In the genomic region with DNA sequence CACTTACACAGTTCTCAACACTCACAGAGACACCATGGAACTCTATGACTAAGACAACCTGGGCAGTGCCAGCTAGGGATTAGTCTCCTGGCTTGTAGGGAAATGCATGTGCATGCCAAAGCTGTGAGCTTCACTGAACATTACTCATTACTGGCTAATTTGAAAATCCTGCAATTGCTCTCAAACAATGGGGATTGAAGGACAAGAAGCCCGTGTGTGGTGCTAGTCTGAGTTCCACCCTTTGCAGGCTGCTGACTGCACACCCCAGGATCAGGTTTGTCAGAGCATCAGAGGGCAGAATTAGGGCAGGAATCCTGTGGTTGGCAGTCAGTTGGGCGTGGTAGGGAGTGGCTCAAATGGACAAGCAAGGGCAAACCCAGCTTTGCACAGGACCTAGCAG, we compare ENCODE assay signal across 14 mouse cellular contexts. TPM values are rescaled to one million over a fixed set of nuclear protein-coding genes. Genes with fewer than 3 reads are reported as not detected.
DNase-seq lines count a peak whose midpoint lies in the region; ATAC-seq and TF ChIP-seq lines count a peak whose summit lies in the region.
"Had no signal": no experiment of that assay in that cellular context is flagged by ENCODE, and none has a peak within 500 bp of the region (broad histone marks: within the 10 kb centered on the region; RNA-seq: fewer than 3 reads in every experiment).

No protein-coding gene starts in this region.

- no peak for TF ChIP-seq CTCF in lung, postnatal 0 days (IDR thresholded peaks at IDR 0.05)

- no peak overlapping the region for H3K9ac ChIP-seq in forebrain, embryonic 12.5 days
- H3K9ac ChIP-seq in forebrain, embryonic 11.5 days (ENCODE audit: low read length), result no peak overlapping the region
- H3K9ac ChIP-seq in lung, postnatal 0 days (replicated peaks; ENCODE audit: low read depth), result no peak overlapping the region
- no peak overlapping the region for H3K9ac ChIP-seq in stomach, embryonic 15.5 days
- H3K9ac ChIP-seq: hindbrain, embryonic 14.5 days had no signal

- no peak overlapping the region for H3K4me3 ChIP-seq in forebrain, embryonic 12.5 days (replicated peaks)
- H3K4me3 ChIP-seq in forebrain, embryonic 11.5 days (ENCODE audit: low read depth, low read length), result no peak overlapping the region
- no peak overlapping the region for H3K4me3 ChIP-seq in lung, postnatal 0 days (ENCODE audit: low read depth, low read length)
- H3K4me3 ChIP-seq in stomach, embryonic 15.5 days (replicated peaks), result no peak overlapping the region
- H3K4me3 ChIP-seq: heart, embryonic 10.5 days; limb, embryonic 10.5 days had no signal

- no peaks in the 10 kb centered on the region for H3K4me1 ChIP-seq in forebrain, embryonic 12.5 days
- no peaks in the 10 kb centered on the region; the same call in 1 of the 2 replicates for H3K4me1 ChIP-seq in forebrain, embryonic 11.5 days (replicated peaks; ENCODE audit: control insufficient read depth, insufficient read depth, low read length)
- no peaks in the 10 kb centered on the region for H3K4me1 ChIP-seq in lung, postnatal 0 days (ENCODE audit: insufficient read depth, low read depth, low read length)
- no peaks in the 10 kb centered on the region for H3K4me1 ChIP-seq in stomach, embryonic 15.5 days
- H3K4me1 ChIP-seq: heart, embryonic 10.5 days; limb, embryonic 10.5 days had no signal

- WGBS in forebrain, embryonic 12.5 days, result 42% methylated on average over 2 of the region's 2 CpGs
- WGBS in forebrain, embryonic 11.5 days, result 42% methylated on average over 2 of the region's 2 CpGs
- WGBS in lung, postnatal 0 days, result 70% methylated on average over 2 of the region's 2 CpGs
- 55% methylated on average over 2 of the region's 2 CpGs for WGBS in stomach, embryonic 15.5 days

- peak; percentile 69; the same call in 1 of the 2 replicates for ATAC-seq in forebrain, embryonic 12.5 days (ENCODE audit: low FRiP score)
- no peak; the same call in 1 of the 2 replicates for ATAC-seq in forebrain, embryonic 11.5 days (replicated peaks; ENCODE audit: low FRiP score)
- ATAC-seq in lung, postnatal 0 days, result no peak
- peak; percentile 56; the same call in 1 of the 2 replicates for ATAC-seq in stomach, embryonic 15.5 days (ENCODE audit: insufficient read depth, low FRiP score, low read depth)

- H3K27me3 ChIP-seq in forebrain, embryonic 12.5 days, result no peaks in the 10 kb centered on the region
- H3K27me3 ChIP-seq in forebrain, embryonic 11.5 days (ENCODE audit: control insufficient read depth, insufficient read depth, low read length), result no peaks in the 10 kb centered on the region
- no peaks in the 10 kb centered on the region for H3K27me3 ChIP-seq in lung, postnatal 0 days (replicated peaks; ENCODE audit: insufficient read depth, low read length)
- no peaks in the 10 kb centered on the region for H3K27me3 ChIP-seq in stomach, embryonic 15.5 days (replicated peaks)

- DNase-seq in forebrain, embryonic 11.5 days (ENCODE audit: low spot score), result no peak
- DNase-seq in lung, postnatal 0 days (ENCODE audit: low spot score), result peak; percentile 11
- DNase-seq in lung, postnatal 4 days, result no peak
- DNase-seq in fat pad, adult 2 months (ENCODE audit: extremely low read depth, low read depth, low spot score), result peak; percentile 89
- DNase-seq in kidney, postnatal 14 days, result no peak
- DNase-seq in heart, postnatal 4 days, result no peak
- DNase-seq: kidney, postnatal 10 days; lung, adult 2 months had no signal

- no peaks in the 10 kb centered on the region for H3K9me3 ChIP-seq in forebrain, embryonic 12.5 days
- H3K9me3 ChIP-seq in forebrain, embryonic 11.5 days (ENCODE audit: control insufficient read depth, low read length), result no peaks in the 10 kb centered on the region
- H3K9me3 ChIP-seq in lung, postnatal 0 days (ENCODE audit: low read length), result no peaks in the 10 kb centered on the region
- H3K9me3 ChIP-seq in stomach, embryonic 15.5 days, result no peaks in the 10 kb centered on the region
- H3K9me3 ChIP-seq: heart, embryonic 10.5 days; limb, embryonic 10.5 days had no signal

- no peak overlapping the region for H3K27ac ChIP-seq in forebrain, embryonic 12.5 days
- no peak overlapping the region for H3K27ac ChIP-seq in forebrain, embryonic 11.5 days (ENCODE audit: low read depth, low read length)
- no peak overlapping the region for H3K27ac ChIP-seq in lung, postnatal 0 days (ENCODE audit: low read length)
- no peak overlapping the region for H3K27ac ChIP-seq in stomach, embryonic 15.5 days
- H3K27ac ChIP-seq: heart, embryonic 10.5 days; hindbrain, embryonic 14.5 days; limb, embryonic 10.5 days had no signal

- no peaks in the 10 kb centered on the region for H3K36me3 ChIP-seq in forebrain, embryonic 12.5 days (replicated peaks)
- H3K36me3 ChIP-seq in forebrain, embryonic 11.5 days (ENCODE audit: control insufficient read depth, insufficient read depth, low read length), result no peaks in the 10 kb centered on the region
- H3K36me3 ChIP-seq in lung, postnatal 0 days (ENCODE audit: insufficient read depth, low read length), result no peaks in the 10 kb centered on the region
- H3K36me3 ChIP-seq in stomach, embryonic 15.5 days, result no peaks in the 10 kb centered on the region
- H3K36me3 ChIP-seq: heart, embryonic 10.5 days; limb, embryonic 10.5 days had no signal

- H3K4me2 ChIP-seq in forebrain, embryonic 12.5 days, result no peak overlapping the region
- no peak overlapping the region for H3K4me2 ChIP-seq in forebrain, embryonic 11.5 days (ENCODE audit: low read depth, low read length, severe bottlenecking)
- no peak overlapping the region for H3K4me2 ChIP-seq in lung, postnatal 0 days (replicated peaks; ENCODE audit: low read depth, low read length)
- no peak overlapping the region for H3K4me2 ChIP-seq in stomach, embryonic 15.5 days
- H3K4me2 ChIP-seq: hindbrain, embryonic 14.5 days had no signal

- no peak for TF ChIP-seq EP300 in lung, postnatal 0 days (IDR thresholded peaks at IDR 0.05)

RNA-seq across cellular contexts. Expression of a gene that starts 15.2 kb away (rescaled TPM):
- polyA plus RNA-seq in forebrain, embryonic 12.5 days (2016; fragmentation: Nextera tagmentation; extraction: Ambion mirVana), result not detected in 2 replicates
- not detected in 2 replicates for polyA plus RNA-seq in forebrain, embryonic 11.5 days (2014; fragmentation: Nextera tagmentation; extraction: Ambion mirVana)
- not detected in 2 replicates for polyA plus RNA-seq in lung, postnatal 0 days (2015; fragmentation: Nextera tagmentation; extraction: Ambion mirVana)
- not detected in 2 replicates for polyA plus RNA-seq in stomach, embryonic 15.5 days (2015; fragmentation: Nextera tagmentation; extraction: Ambion mirVana)
- total RNA-seq in heart, postnatal 4 days (2021), result not detected
- polyA plus RNA-seq: heart, embryonic 10.5 days; hindbrain, embryonic 14.5 days; limb, embryonic 10.5 days; lung, adult 2 months had no signal

RNA-seq across cellular contexts. Expression of a gene that starts 17.5 kb away (rescaled TPM):
- polyA plus RNA-seq in forebrain, embryonic 12.5 days (2016; fragmentation: Nextera tagmentation; extraction: Ambion mirVana), result not detected in 2 replicates
- not detected in 2 replicates for polyA plus RNA-seq in forebrain, embryonic 11.5 days (2014; fragmentation: Nextera tagmentation; extraction: Ambion mirVana)
- 0.29 TPM in 2 replicates for polyA plus RNA-seq in lung, postnatal 0 days (2015; fragmentation: Nextera tagmentation; extraction: Ambion mirVana)
- polyA plus RNA-seq in stomach, embryonic 15.5 days (2015; fragmentation: Nextera tagmentation; extraction: Ambion mirVana), result 0.17 and 0.54 TPM in 2 replicates
- not detected for total RNA-seq in heart, postnatal 4 days (2021)
- total RNA-seq: neutrophil, adult 5-6 weeks had no signal

RNA-seq across cellular contexts. Expression of a gene that starts 41.5 kb away (rescaled TPM):
- polyA plus RNA-seq in forebrain, embryonic 12.5 days (2016; fragmentation: Nextera tagmentation; extraction: Ambion mirVana), result 14.5 and 17.3 TPM in 2 replicates
- polyA plus RNA-seq in forebrain, embryonic 11.5 days (2014; fragmentation: Nextera tagmentation; extraction: Ambion mirVana), result 13.0 and 15.2 TPM in 2 replicates
- 11.4 and 11.5 TPM in 2 replicates for polyA plus RNA-seq in lung, postnatal 0 days (2015; fragmentation: Nextera tagmentation; extraction: Ambion mirVana)
- 13.5 and 13.7 TPM in 2 replicates for polyA plus RNA-seq in stomach, embryonic 15.5 days (2015; fragmentation: Nextera tagmentation; extraction: Ambion mirVana)
- total RNA-seq in heart, postnatal 4 days (2021), result 10 to 100 TPM; 37.1 to 38.9 TPM

Comparison
In these comparisons a context has a peak if more than half of its experiments do, and no peak if none do; other contexts are left out.
1. ATAC-seq: peak in forebrain, embryonic 12.5 days (single experiment) and stomach, embryonic 15.5 days (single experiment); none in forebrain, embryonic 11.5 days (single experiment) and lung, postnatal 0 days (single experiment).
2. DNase-seq: peak in lung, postnatal 0 days (single experiment) and fat pad, adult 2 months (single experiment); none in forebrain, embryonic 11.5 days (single experiment), lung, postnatal 4 days (0 of 2), kidney, postnatal 14 days (single experiment) and heart, postnatal 4 days (single experiment).